Mouse (Mus musculus): Measurements from ENCODE around the gene Zcchc9. TPM values are rescaled to one million over a fixed set of nuclear protein-coding genes. Genes with fewer than 3 reads are reported as not detected.
"Not testable (repeated sequence)": the region's sequence is repeated elsewhere in the genome, so short reads cannot be mapped to it uniquely, and the experiment has no call there.

Gene Zcchc9
- 10 to 100 TPM; 14.6 to 16.1 (median 15.6) TPM for total RNA-seq (2022)

- DNase-seq (ENCODE audit: low spot score), result peak; percentile 84
Observed at GRCm38 (mm10) chr13:91807155-91807839, at the start of gene Zcchc9. Gene Zcchc9, minus strand, starts transcription at chr13:91807705.

GRCm38 (mm10) chr13:91854412-91854811 lies 46.9 kb upstream of the Zcchc9 start:
- no peak for DNase-seq (ENCODE audit: low spot score)

- no peak for DNase-seq (ENCODE audit: low spot score)
Observed at GRCm38 (mm10) chr13:91827876-91828275, 20.4 kb upstream of the Zcchc9 start.

- peak; percentile 58 for DNase-seq (ENCODE audit: low spot score)
Observed at GRCm38 (mm10) chr13:91826066-91826465, 18.6 kb upstream of the Zcchc9 start.

DNA sequence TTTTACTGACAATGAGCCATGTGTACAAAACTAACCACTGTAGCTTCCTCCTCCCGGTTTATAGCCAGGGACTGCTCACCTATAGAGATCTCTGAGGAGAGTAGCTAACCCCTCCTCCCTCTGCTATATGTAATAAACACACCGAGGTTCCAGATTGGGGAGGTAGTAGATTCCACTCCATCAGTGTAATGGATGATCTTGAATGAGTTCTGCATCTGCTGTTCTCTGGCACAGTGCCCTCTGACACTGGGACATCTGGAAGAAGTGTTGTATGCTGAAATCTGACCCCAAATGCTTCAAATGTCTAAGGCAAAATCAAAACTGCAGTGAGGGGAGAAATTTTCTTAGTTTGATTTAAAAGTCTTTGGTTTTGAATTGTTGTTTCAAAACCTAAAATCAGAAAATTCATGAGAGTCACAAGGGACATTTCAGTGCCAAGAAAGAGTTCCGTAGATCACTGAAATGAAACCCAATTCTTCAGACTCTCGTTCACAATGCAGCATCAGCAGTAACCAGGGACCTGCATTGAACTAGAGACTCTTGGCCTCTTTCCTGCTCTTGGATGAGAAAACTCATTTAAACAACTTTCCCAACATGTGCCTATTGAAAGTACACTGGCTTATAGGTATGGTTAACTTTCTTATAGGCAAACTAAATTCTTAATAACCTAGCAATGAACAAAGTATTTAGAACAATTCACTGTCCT lies 17.5 kb upstream of the Zcchc9 start:
- peak; percentile 53 for DNase-seq (ENCODE audit: low spot score)

DNA sequence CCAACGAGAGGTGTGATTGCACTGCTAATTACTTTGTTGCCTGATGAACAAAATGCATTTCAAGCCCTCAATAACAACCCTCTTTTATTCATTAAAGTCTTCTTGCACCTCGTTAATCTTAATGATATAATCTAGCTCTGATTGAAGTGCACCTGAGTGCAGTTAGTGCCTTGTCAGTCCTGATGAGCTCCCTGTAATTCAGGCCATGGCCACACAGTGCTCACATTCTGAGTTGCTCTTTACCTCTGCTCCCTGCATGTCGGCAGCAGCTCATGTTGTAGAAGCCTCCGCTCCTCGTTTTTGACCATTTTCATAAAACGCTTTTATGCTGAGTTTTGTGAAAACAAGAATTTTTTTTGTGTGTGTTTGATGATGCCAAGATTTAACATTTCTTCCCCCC lies 16.2 kb upstream of the Zcchc9 start:
- DNase-seq (ENCODE audit: low spot score), result no peak

- DNase-seq (ENCODE audit: low spot score), result no peak
Observed at GRCm38 (mm10) chr13:91814670-91815069, 7.2 kb upstream of the Zcchc9 start.

DNA sequence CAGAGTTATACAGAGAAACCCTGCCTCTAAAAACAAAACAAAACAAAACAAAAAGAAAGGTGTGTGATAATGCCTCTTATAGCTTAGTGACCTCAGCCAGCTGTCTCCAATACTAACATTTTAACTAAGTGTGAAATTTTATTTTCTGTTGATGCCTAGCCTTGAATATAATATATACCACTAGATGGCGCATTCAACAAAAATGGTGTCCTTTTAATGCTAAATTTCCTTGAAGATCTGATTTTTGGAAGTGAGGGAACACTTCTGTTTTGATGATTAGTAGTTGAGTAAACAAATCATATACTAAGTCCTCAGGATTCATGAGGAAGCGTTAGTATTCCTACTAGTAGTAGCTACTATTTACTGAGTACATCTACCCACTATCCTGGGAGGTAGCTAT lies 2.0 kb upstream of the Zcchc9 start:
- DNase-seq (ENCODE audit: low spot score), result peak; percentile 13

- DNase-seq (ENCODE audit: low spot score), result no peak
Observed at GRCm38 (mm10) chr13:91807874-91808575, 520 bp upstream of the Zcchc9 start.

DNA sequence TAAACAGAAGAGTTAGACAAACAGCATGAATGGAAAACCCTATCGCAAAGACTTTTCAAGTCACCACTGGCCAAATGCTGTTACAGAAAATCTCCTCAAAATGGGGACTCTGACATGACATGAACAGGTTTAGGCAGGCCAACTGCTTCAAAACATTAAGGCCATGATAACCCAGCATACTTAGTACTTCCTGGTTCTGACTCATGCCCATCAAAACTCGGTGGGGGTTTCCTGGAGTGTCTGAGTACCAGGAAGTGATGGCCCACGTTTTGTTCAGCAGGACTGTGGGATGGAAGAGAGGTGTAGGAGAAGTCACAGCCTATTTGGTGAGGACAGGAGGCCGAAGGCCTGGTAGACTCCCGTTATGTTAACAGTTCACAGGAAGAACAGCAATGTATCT lies 5.8 kb downstream of the Zcchc9 start:
- no peak for DNase-seq (ENCODE audit: low spot score)

GRCm38 (mm10) chr13:91797442-91797841 lies 10.1 kb downstream of the Zcchc9 start:
- DNase-seq (ENCODE audit: low spot score), result no peak

- DNase-seq (ENCODE audit: low spot score), result no peak
Observed at GRCm38 (mm10) chr13:91796916-91797315, 10.6 kb downstream of the Zcchc9 start.

- DNase-seq (ENCODE audit: low spot score), result no peak
Observed at GRCm38 (mm10) chr13:91796003-91796402, 11.5 kb downstream of the Zcchc9 start.

GRCm38 (mm10) chr13:91795593-91795992 lies 11.9 kb downstream of the Zcchc9 start:
- DNase-seq (ENCODE audit: low spot score), result no peak

GRCm38 (mm10) chr13:91794926-91795436 lies 12.5 kb downstream of the Zcchc9 start:
- DNase-seq (ENCODE audit: low spot score), result no peak

DNA sequence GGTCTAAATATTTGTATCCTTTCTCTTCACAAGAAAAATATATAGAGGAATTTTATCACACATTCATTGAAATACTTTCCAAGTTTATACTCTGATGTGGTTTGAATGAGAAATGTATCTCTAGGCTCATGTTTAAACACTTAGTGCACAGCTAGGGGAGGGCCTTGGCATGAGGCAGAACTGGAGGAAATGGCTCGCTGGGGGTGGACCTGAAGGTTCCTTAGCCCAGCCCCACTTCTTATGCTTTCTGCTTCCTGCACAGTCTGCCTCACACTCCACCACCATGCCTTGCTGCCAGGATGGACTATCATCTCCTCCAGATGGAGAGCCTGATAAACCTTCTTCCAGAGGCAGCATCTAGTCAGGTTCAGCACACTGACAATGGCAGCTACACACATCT lies 15.5 kb downstream of the Zcchc9 start:
- no peak for DNase-seq (ENCODE audit: low spot score)

DNA sequence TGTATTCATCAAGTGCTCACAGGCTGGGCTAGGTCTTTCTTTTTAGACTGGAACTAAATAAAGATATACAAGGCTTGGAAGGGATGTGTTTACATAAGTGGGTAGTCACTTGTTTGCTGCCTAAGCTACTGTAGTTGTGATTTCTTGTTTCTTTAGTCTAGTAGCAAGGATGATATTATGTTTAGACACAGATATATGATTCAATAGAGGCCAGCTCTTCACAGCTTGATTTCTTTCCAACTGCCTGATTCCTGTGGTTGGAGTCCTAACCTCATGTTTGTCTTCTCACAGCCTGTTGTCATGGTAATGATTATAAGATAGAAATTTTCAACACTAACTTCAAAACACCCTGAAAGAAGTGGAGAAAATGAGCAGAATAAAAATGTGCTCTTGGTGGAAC lies 27.6 kb downstream of the Zcchc9 start:
- no peak for DNase-seq (ENCODE audit: low spot score)

- DNase-seq (ENCODE audit: low spot score), result no peak
Observed at GRCm38 (mm10) chr13:91778092-91778491, 29.4 kb downstream of the Zcchc9 start.

GRCm38 (mm10) chr13:91768683-91769651 lies 38.5 kb downstream of the Zcchc9 start:
- DNase-seq (ENCODE audit: low spot score), result no peak

DNA sequence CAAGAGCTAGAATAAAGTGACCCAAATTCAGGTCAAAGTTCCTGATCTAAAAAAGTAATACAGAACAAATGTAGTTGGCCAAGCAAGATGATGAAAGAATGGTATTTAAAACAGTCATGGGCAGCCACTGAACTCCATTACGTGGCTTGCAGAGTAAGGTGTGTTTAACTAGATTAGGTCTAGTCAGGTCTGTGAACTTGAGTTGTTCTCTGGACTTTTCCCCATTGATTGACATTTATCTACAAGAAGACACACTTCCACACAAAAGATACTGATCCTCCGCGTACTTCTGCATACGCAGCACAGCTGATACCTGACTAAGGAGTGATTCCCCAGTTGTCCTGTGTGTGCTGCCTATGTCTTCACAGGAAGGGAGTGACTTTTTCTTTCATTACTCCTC lies 41.9 kb downstream of the Zcchc9 start:
- DNase-seq (ENCODE audit: low spot score), result no peak

GRCm38 (mm10) chr13:91763654-91764053 lies 43.9 kb downstream of the Zcchc9 start:
- not testable (repeated sequence) for DNase-seq (ENCODE audit: low spot score)
